Mouse (Mus musculus) myocyte (in vitro differentiated cells): ENCODE data around the gene Ppp1r3e. TPM values are rescaled to one million over a fixed set of nuclear protein-coding genes. Genes with fewer than 3 reads are reported as not detected.

Source experiments
- H3K27me3 ChIP-seq: one replicate; pipeline ENCODE4 v1.6.1; 2011; ENCODE audit not compliant: control insufficient read depth, insufficient read depth, insufficient read length
- H3K36me3 ChIP-seq: one replicate; pipeline ENCODE4 v1.6.1; 2011; ENCODE audit not compliant: control insufficient read depth, insufficient read depth
- H3K4me2 ChIP-seq: one replicate; pipeline ENCODE4 v1.6.1; 2011; ENCODE audit warnings: low read depth, control low read depth
- H3K4me3 ChIP-seq: one replicate; pipeline ENCODE4 v1.5.1; 2011; ENCODE audit warnings: mild to moderate bottlenecking, control low read depth, moderate library complexity
- H3K79me2 ChIP-seq: one replicate; pipeline ENCODE4 v1.6.1; 2011; ENCODE audit not compliant: control insufficient read depth, insufficient read depth
- H3ac ChIP-seq: one replicate; pipeline ENCODE4 v1.6.1; 2011; ENCODE audit not compliant: control insufficient read depth, insufficient read length
- CEBPB ChIP-seq: IDR thresholded peaks from 2 replicates; pipeline ENCODE4 v1.6.1; 2011; ENCODE audit warnings: mild to moderate bottlenecking, moderate library complexity; ENCODE audit not compliant: poor library complexity, insufficient read depth, severe bottlenecking
- E2F4 ChIP-seq: IDR thresholded peaks from one replicate; pipeline ENCODE4 v1.6.1; 2011; ENCODE audit warnings: mild to moderate bottlenecking, control low read depth, moderate library complexity; ENCODE audit not compliant: insufficient read depth
- MAX ChIP-seq: IDR thresholded peaks from one replicate; pipeline ENCODE4 v1.6.1; 2011; ENCODE audit warnings: low read depth, mild to moderate bottlenecking, control low read depth
- MYOD1 ChIP-seq, 3 experiments: IDR thresholded peaks; one replicate each; pipeline ENCODE4 v1.6.1; 2011; ENCODE audit warnings: control low read depth in 2 of 3, low read depth in 2 of 3, mild to moderate bottlenecking in 2 of 3, moderate library complexity in 1 of 3; ENCODE audit not compliant: insufficient read length in 2 of 3, control insufficient read depth in 1 of 3
- MYOG ChIP-seq, 3 experiments: IDR thresholded peaks; one replicate each; pipeline ENCODE4 v1.6.1; 2011; ENCODE audit warnings: control low read depth in 2 of 3, low read depth in 2 of 3, mild to moderate bottlenecking in 2 of 3; ENCODE audit not compliant: insufficient read length in 2 of 3, control insufficient read depth in 1 of 3, insufficient read depth in 1 of 3
- POLR2A ChIP-seq: IDR thresholded peaks from one replicate; pipeline ENCODE4 v1.6.1; 2011; ENCODE audit warnings: low read depth, mild to moderate bottlenecking, control low read depth, moderate library complexity; ENCODE audit not compliant: insufficient read length
- POLR2AphosphoS2 ChIP-seq: IDR thresholded peaks from one replicate; pipeline ENCODE4 v1.6.1; 2011; ENCODE audit warnings: low read depth, control low read depth; ENCODE audit not compliant: insufficient read length
- REST ChIP-seq: IDR thresholded peaks from one replicate; pipeline ENCODE4 v1.6.1; 2011; ENCODE audit warnings: mild to moderate bottlenecking, control low read depth, moderate library complexity; ENCODE audit not compliant: insufficient read depth, insufficient read length
- SRF ChIP-seq: IDR thresholded peaks from one replicate; pipeline ENCODE4 v1.6.1; 2011; ENCODE audit warnings: low read depth; ENCODE audit not compliant: control insufficient read depth, insufficient read length
- TCF12 ChIP-seq: IDR thresholded peaks from one replicate; pipeline ENCODE4 v1.6.1; 2011; ENCODE audit warnings: mild to moderate bottlenecking, control low read depth; ENCODE audit not compliant: poor library complexity, insufficient read depth, severe bottlenecking
- TCF3 ChIP-seq: IDR thresholded peaks from one replicate; pipeline ENCODE4 v1.6.1; 2011; ENCODE audit warnings: low read depth, control low read depth; ENCODE audit not compliant: insufficient read length
- USF1 ChIP-seq: IDR thresholded peaks from one replicate; pipeline ENCODE4 v1.6.1; 2011; ENCODE audit warnings: low read depth, mild to moderate bottlenecking, control low read depth, moderate library complexity
- polyA plus RNA-seq: library from polyadenylated mRNA; unstranded; fragments of >200 nt; fragmentation: generic; extraction: Trizol; gene quantifications from one replicate; pipeline ENCODE4 v1.2.1, GENCODE M21; 2012; ENCODE audit warnings: missing spikeins

The Ppp1r3e gene
- polyA plus RNA-seq, 1 experiment = 0.71 TPM

GRCm38 (mm10) chr14:54865626-54866025, 11.7 kb downstream of the Ppp1r3e start:
- TF ChIP-seq REST (no peak), POLR2A (no peak), USF1 (no peak), SRF (no peak), MYOD1 (IDR thresholded peaks at IDR 0.05; ENCODE audit: control insufficient read depth in 1 of 3, insufficient read length in 2 of 3, low read depth in 2 of 3) (no peak), MYOG (IDR thresholded peaks at IDR 0.05; ENCODE audit: control insufficient read depth in 1 of 3, insufficient read depth in 1 of 3, insufficient read length in 2 of 3, low read depth in 2 of 3) (no peak), CEBPB (no peak), E2F4 (no peak), MAX (no peak), TCF12 (no peak), TCF3 (no peak), POLR2AphosphoS2 (no peak)
- Histone ChIP-seq H3K4me3 (no peak overlapping the region), H3K4me2 (no peak overlapping the region), H3K27me3 (no peaks in the 10 kb centered on the region), H3K79me2 (no peaks in the 10 kb centered on the region), H3ac (no peak overlapping the region), H3K36me3 (no peaks in the 10 kb centered on the region)

- no peaks in the 10 kb centered on the region for H3K36me3 ChIP-seq
- no peaks in the 10 kb centered on the region for H3K27me3 ChIP-seq
- no peak for TF ChIP-seq MAX
- TF ChIP-seq TCF3 = no peak
- TF ChIP-seq MYOD1 (IDR thresholded peaks at IDR 0.05; ENCODE audit: control insufficient read depth in 1 of 3, insufficient read length in 2 of 3, low read depth in 2 of 3) = no peak
- TF ChIP-seq CEBPB = no peak
These were observed 12.9 kb downstream of the Ppp1r3e start for GRCm38 (mm10) chr14:54864313-54865036.

GRCm38 (mm10) chr14:54863501-54864312, 13.6 kb downstream of the Ppp1r3e start:
- Histone ChIP-seq H3K4me2 (peak overlapping the region; percentile 99), H3ac (peak overlapping the region; percentile 43), H3K36me3 (no peaks in the 10 kb centered on the region), H3K4me3 (peak overlapping the region; percentile 53), H3K79me2 (no peaks in the 10 kb centered on the region), H3K27me3 (no peaks in the 10 kb centered on the region)
- TF ChIP-seq POLR2A (peak; percentile 81), POLR2AphosphoS2 (peak; percentile 72), MYOG (IDR thresholded peaks at IDR 0.05; ENCODE audit: control insufficient read depth in 1 of 3, insufficient read depth in 1 of 3, insufficient read length in 2 of 3, low read depth in 2 of 3) (peak in 1 of 3 experiments; percentile 4), USF1 (no peak)

More at GRCm38 (mm10) chr14:54864313-54865036, 12.9 kb downstream of the Ppp1r3e start:
- Histone ChIP-seq H3K4me3 (peak overlapping the region; percentile 53), H3K79me2 (no peaks in the 10 kb centered on the region), H3ac (peak overlapping the region; percentile 43), H3K4me2 (peak overlapping the region; percentile 99)

- no peaks in the 10 kb centered on the region for H3K36me3 ChIP-seq
- TF ChIP-seq POLR2A (no peak), REST (no peak), MAX (no peak)
- no peak overlapping the region for H3K4me2 ChIP-seq
- no peaks in the 10 kb centered on the region for H3K79me2 ChIP-seq
- H3K27me3 ChIP-seq = no peaks in the 10 kb centered on the region
- no peak overlapping the region for H3ac ChIP-seq
- H3K4me3 ChIP-seq = no peak overlapping the region
These were observed 16.8 kb downstream of the Ppp1r3e start for GRCm38 (mm10) chr14:54860511-54860910.

- Histone ChIP-seq H3K27me3 (no peaks in the 10 kb centered on the region), H3K4me2 (no peak overlapping the region), H3K36me3 (no peaks in the 10 kb centered on the region), H3ac (no peak overlapping the region), H3K4me3 (no peak overlapping the region), H3K79me2 (no peaks in the 10 kb centered on the region)
- TF ChIP-seq TCF3 (no peak), MYOD1 (IDR thresholded peaks at IDR 0.05; ENCODE audit: control insufficient read depth in 1 of 3, insufficient read length in 2 of 3, low read depth in 2 of 3) (peak in 2 of 3 experiments; percentile 18 to 65), POLR2AphosphoS2 (no peak)
These were observed 19.5 kb downstream of the Ppp1r3e start for GRCm38 (mm10) chr14:54857891-54858290.
